Mouse (Mus musculus) forelimb bud, embryonic 11.5 days (tissue): ENCODE data around the gene Sbf2.
"Not testable (repeated sequence)": the region's sequence is repeated elsewhere in the genome, so short reads cannot be mapped to it uniquely, and the experiment has no call there.

ENCODE experiments used
- DNase-seq: peaks from one replicate; pipeline ENCODE4 v3.0.0-alpha.2; 2012; ENCODE audit warnings: low read depth, low spot score

Sbf2 gene

GRCm38 (mm10) chr7:110583705-110584104 lies 31.0 kb downstream of the Sbf2 start:
- no peak for DNase-seq

GRCm38 (mm10) chr7:110565815-110566549 lies 48.7 kb downstream of the Sbf2 start:
- DNase-seq, result no peak

- DNase-seq, result no peak
Observed at GRCm38 (mm10) chr7:110561647-110562046, 53.1 kb downstream of the Sbf2 start.

GRCm38 (mm10) chr7:110557001-110557400 lies 57.7 kb downstream of the Sbf2 start:
- DNase-seq, result no peak

GRCm38 (mm10) chr7:110556221-110556620 lies 58.5 kb downstream of the Sbf2 start:
- peak; percentile 37 for DNase-seq

GRCm38 (mm10) chr7:110555260-110555659 lies 59.5 kb downstream of the Sbf2 start:
- no peak for DNase-seq

GRCm38 (mm10) chr7:110548268-110548667 lies 66.5 kb downstream of the Sbf2 start:
- DNase-seq, result no peak

GRCm38 (mm10) chr7:110543341-110543740 lies 71.4 kb downstream of the Sbf2 start:
- DNase-seq, result no peak

- DNase-seq, result no peak
Observed at GRCm38 (mm10) chr7:110539266-110539665, 75.5 kb downstream of the Sbf2 start.

GRCm38 (mm10) chr7:110530295-110530694 lies 84.4 kb downstream of the Sbf2 start:
- DNase-seq, result not testable (repeated sequence)

GRCm38 (mm10) chr7:110525090-110525775 lies 89.5 kb downstream of the Sbf2 start:
- DNase-seq, result no peak

- no peak for DNase-seq
Observed at GRCm38 (mm10) chr7:110516241-110517220, 98.2 kb downstream of the Sbf2 start.

GRCm38 (mm10) chr7:110514131-110514530 lies 100.6 kb downstream of the Sbf2 start:
- DNase-seq, result no peak

GRCm38 (mm10) chr7:110498653-110499052 lies 116.1 kb downstream of the Sbf2 start:
- no peak for DNase-seq

- no peak for DNase-seq
Observed at GRCm38 (mm10) chr7:110491038-110491437, 123.7 kb downstream of the Sbf2 start.

- DNase-seq, result no peak
Observed at GRCm38 (mm10) chr7:110485051-110485450, 129.7 kb downstream of the Sbf2 start.

GRCm38 (mm10) chr7:110470987-110471386 lies 143.7 kb downstream of the Sbf2 start:
- DNase-seq, result no peak

- DNase-seq, result no peak
Observed at GRCm38 (mm10) chr7:110463471-110463870, 151.3 kb downstream of the Sbf2 start.

- peak; percentile 59 for DNase-seq
Observed at GRCm38 (mm10) chr7:110432301-110432700, 182.4 kb downstream of the Sbf2 start.

- no peak for DNase-seq
Observed at GRCm38 (mm10) chr7:110416318-110416717, 198.4 kb downstream of the Sbf2 start.

GRCm38 (mm10) chr7:110414276-110414675 lies 200.4 kb downstream of the Sbf2 start:
- DNase-seq, result no peak

GRCm38 (mm10) chr7:110402092-110402491 lies 212.6 kb downstream of the Sbf2 start:
- no peak for DNase-seq
